Mouse (Mus musculus) skeletal muscle tissue, adult 2 months (tissue): ENCODE measurements around the gene Tysnd1.

Experiments
- DNase-seq: peaks from one replicate; pipeline ENCODE4 v3.0.0-alpha.2; 2012; ENCODE audit warnings: low read depth, low spot score

The Tysnd1 gene

GRCm38 (mm10) chr10:61737537-61737936 lies 42.2 kb downstream of the Tysnd1 start:
- no peak for DNase-seq

DNA sequence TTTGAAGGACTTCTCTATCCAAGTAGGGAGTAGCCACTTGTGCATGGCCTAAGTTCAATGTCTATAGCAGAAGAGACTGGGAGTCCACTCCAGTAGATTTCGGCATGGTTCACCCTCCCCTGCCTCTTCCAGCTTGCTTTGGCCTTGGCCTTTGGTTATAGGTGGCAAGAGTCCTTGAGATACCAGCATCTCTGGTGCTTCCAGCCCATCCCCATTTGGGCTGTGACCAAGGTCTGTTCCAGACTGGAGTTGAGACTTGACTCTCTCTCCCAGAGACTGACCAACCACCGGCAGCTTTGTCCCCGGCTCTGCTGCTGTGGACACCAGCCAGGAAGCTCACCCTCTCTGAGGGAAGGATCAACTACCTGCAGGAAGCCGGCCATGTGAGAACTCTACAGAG lies 42.8 kb downstream of the Tysnd1 start:
- DNase-seq: no peak

- no peak for DNase-seq
These were observed 46.0 kb downstream of the Tysnd1 start for GRCm38 (mm10) chr10:61741306-61741705.

DNA sequence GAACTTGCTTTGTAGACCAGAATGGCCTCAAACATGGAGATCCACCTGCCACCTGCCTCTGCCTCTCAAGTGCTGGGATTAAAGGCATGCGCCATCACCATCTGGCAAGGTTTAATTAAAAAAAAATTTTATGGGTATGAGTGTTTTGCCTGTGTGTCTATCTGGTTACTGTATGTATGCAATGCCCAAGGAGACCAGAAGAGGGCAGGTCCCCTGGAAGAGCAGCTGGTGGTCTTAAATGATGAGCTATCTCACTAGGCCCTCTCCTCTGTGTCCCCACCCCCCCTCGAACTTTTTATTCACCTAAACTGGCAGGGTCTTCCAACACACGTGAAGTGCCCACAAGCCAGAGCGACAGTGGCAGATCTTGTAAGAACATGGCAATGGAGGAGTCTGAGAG lies 46.6 kb downstream of the Tysnd1 start:
- no peak for DNase-seq

DNA sequence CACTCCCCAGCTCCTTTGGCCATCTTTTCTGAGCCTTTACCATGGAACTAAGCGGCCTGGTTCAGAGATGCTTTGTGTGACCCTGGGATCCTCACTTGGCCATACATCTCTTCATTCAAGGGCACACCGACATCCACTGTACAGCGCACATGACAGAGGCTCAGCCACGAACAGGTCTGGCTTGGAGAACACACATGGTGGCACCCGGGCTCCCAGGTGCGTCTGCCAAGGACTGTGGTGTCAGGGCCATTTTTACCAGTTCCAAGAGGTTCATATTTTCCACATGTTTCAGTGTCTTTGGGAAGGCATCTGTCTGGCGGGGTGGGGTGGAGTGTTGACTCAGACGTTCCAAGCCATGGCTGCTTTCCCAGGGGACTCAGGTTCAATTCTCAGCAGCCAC lies 47.0 kb downstream of the Tysnd1 start:
- no peak for DNase-seq

DNA sequence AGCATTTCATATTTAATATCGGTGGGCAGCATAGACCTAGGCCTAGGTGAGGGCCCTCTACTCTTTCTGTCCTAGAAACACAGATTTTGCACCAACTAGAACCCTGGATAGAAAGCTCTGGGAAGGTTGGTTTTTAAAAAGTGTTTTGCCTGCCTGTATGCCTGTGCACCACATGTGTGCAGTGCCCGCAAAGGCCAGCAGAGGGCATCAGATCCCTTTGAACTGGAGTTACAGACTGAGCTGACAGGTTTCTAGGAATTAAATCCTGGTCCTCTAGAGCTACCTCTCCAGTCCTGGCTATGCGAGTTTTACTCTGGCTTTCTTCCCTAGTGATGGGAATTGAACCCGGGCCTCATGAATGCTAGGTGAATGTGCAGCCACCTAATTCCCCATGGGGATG lies 49.8 kb downstream of the Tysnd1 start:
- DNase-seq: no peak

GRCm38 (mm10) chr10:61747302-61747701 lies 52.0 kb downstream of the Tysnd1 start:
- DNase-seq: no peak

DNA sequence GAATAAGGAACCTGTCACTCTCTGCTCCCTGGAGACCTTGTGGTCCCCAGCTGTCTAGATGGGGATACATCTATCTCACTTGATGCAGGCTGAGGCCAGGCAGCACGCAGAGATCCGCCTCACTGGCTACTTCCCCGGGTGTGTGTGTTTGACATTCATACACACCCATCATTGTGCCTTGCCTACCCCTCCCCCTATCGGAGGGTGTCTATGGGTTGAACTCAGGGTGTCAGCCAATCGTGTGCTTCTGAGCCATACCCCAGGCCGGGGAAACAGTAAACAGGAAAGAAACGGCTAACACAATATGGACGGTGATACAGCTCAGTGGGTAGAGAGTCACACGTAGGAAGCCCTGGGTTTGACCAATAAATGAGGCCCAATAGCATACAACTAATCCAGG lies 54.7 kb downstream of the Tysnd1 start:
- DNase-seq: no peak

- no peak for DNase-seq
These were observed 56.4 kb downstream of the Tysnd1 start for GRCm38 (mm10) chr10:61751534-61752219.
